Mouse (Mus musculus): ENCODE measurements around the gene Cmip. TPM values are rescaled to one million over a fixed set of nuclear protein-coding genes. Genes with fewer than 3 reads are reported as not detected.
A peak's percentile ranks its signal among the peaks of the same experiment; 100 is the strongest.

Cmip gene
- polyA plus RNA-seq, 1 experiment = 17.3 TPM

DNA sequence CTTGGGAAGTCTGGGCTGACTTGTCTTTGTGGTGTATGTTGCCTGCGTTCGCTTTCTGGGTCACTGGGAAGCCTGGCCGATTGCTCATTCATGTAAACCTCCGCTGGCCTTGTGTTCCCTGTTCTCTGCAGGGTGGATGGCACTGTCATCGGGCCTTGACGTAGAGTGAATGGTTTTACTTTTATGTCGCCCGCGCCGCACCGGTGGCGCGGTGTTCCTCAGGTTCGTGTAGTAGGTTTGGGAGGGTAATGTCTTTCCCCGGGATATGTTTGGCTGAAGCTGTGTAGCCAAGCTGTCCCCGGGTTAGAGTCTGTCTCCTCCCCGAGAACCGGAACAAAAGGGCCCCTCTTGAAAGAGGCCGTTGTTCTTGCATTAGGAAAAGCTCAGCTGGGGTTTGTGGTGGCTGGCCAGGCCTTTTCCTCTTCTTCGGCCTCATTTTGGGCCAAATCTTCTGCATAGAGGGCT lies 21.8 kb downstream of the Cmip start:
- Histone ChIP-seq H3K36me3 (ENCODE audit: control insufficient read depth, insufficient read depth) (no peaks in the 10 kb centered on the region), H3K27me3 (ENCODE audit: control insufficient read depth, insufficient read depth, insufficient read length) (no peaks in the 10 kb centered on the region), H3K79me2 (ENCODE audit: control insufficient read depth, insufficient read depth) (peaks cover 97% of the 10 kb centered on the region), H3K79me3 (ENCODE audit: low read depth) (peaks cover 40% of the 10 kb centered on the region), H3K4me3 (ENCODE audit: insufficient read depth, poor library complexity, severe bottlenecking) (no peak overlapping the region), H3ac (ENCODE audit: control insufficient read depth, insufficient read length, low read depth) (no peak overlapping the region)
- TF ChIP-seq MYOD1 (IDR thresholded peaks at IDR 0.05; ENCODE audit: control insufficient read depth, insufficient read length, low read depth) = no peak
- no peak for TF ChIP-seq MAX (IDR thresholded peaks at IDR 0.05)
- TF ChIP-seq MYOG (IDR thresholded peaks at IDR 0.05; ENCODE audit: control insufficient read depth, extremely low read depth, insufficient read length) = no peak
- TF ChIP-seq USF1 (IDR thresholded peaks at IDR 0.05; ENCODE audit: low read depth) = no peak
- no peak for TF ChIP-seq CEBPB (IDR thresholded peaks at IDR 0.05; ENCODE audit: low read depth)
- TF ChIP-seq FOSL1 (IDR thresholded peaks at IDR 0.05; ENCODE audit: insufficient read depth, low read length, poor library complexity, severe bottlenecking) = no peak
- no peak for TF ChIP-seq CTCF (IDR thresholded peaks at IDR 0.05; ENCODE audit: control insufficient read depth, insufficient read depth, insufficient read length)

DNA sequence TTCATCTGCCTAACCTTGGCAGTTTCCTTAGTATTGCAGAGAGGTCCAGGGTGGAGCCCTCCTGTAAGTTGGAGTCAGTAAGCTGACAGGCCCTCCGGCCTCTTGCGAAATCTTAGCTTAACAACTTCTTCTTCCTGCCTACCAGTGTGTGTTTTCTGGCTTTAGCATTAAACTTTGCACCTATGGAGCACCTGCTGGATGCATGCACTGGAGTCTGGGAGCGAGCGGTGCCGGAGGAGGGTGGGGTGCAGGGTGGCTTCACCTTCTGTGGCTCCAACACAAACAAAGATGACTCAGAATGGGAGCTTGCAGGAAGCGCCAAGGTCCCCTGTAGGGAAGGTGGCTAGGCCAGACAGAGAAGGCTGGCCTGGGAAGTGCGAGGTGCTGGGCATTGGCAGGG lies 23.6 kb downstream of the Cmip start:
- Histone ChIP-seq H3K79me2 (ENCODE audit: control insufficient read depth, insufficient read depth) (peaks cover 97% of the 10 kb centered on the region), H3K27me3 (ENCODE audit: control insufficient read depth, insufficient read depth, insufficient read length) (no peaks in the 10 kb centered on the region), H3K79me3 (ENCODE audit: low read depth) (peaks cover 45% of the 10 kb centered on the region), H3K4me3 (ENCODE audit: insufficient read depth, poor library complexity, severe bottlenecking) (no peak overlapping the region), H3K36me3 (ENCODE audit: control insufficient read depth, insufficient read depth) (no peaks in the 10 kb centered on the region), H3ac (ENCODE audit: control insufficient read depth, insufficient read length, low read depth) (no peak overlapping the region)
- TF ChIP-seq USF1 (IDR thresholded peaks at IDR 0.05; ENCODE audit: low read depth) (no peak), CEBPB (IDR thresholded peaks at IDR 0.05; ENCODE audit: low read depth) (peak; percentile 90)

DNA sequence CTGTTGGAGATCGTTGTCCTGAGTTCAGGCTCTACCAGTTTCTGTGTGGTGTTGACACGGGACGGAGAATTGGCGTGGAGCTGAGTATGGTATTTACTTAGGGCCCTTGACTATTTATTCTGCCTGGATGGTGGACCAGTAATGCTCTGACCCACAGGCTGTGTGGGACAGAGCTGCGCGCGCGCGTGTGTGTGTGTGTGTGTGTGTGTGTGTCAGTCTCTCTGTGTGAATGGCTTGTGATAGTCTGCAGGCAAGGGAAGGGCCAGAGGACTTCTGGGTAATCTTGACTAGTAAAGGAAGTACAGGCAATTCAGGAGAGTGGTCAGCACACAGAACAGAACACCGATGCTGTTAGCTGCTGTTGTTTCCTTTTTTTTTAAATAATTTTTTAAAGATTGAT lies 24.8 kb downstream of the Cmip start:
- Histone ChIP-seq H3ac (ENCODE audit: control insufficient read depth, insufficient read length, low read depth) (no peak overlapping the region), H3K4me3 (ENCODE audit: insufficient read depth, poor library complexity, severe bottlenecking) (no peak overlapping the region), H3K79me2 (ENCODE audit: control insufficient read depth, insufficient read depth) (peaks cover 98% of the 10 kb centered on the region), H3K27me3 (ENCODE audit: control insufficient read depth, insufficient read depth, insufficient read length) (no peaks in the 10 kb centered on the region), H3K79me3 (ENCODE audit: low read depth) (peaks cover 47% of the 10 kb centered on the region), H3K36me3 (ENCODE audit: control insufficient read depth, insufficient read depth) (peaks cover 8% of the 10 kb centered on the region)
- TF ChIP-seq MAX (IDR thresholded peaks at IDR 0.05) = no peak
- TF ChIP-seq CTCF (IDR thresholded peaks at IDR 0.05; ENCODE audit: control insufficient read depth, insufficient read depth, insufficient read length) = no peak
- TF ChIP-seq FOSL1 (IDR thresholded peaks at IDR 0.05; ENCODE audit: insufficient read depth, low read length, poor library complexity, severe bottlenecking) = no peak
- TF ChIP-seq CEBPB (IDR thresholded peaks at IDR 0.05; ENCODE audit: low read depth) = no peak
- TF ChIP-seq MYOD1 (IDR thresholded peaks at IDR 0.05; ENCODE audit: control insufficient read depth, insufficient read length, low read depth) = no peak
- no peak for TF ChIP-seq USF1 (IDR thresholded peaks at IDR 0.05; ENCODE audit: low read depth)
- TF ChIP-seq MYOG (IDR thresholded peaks at IDR 0.05; ENCODE audit: control insufficient read depth, extremely low read depth, insufficient read length) = no peak

DNA sequence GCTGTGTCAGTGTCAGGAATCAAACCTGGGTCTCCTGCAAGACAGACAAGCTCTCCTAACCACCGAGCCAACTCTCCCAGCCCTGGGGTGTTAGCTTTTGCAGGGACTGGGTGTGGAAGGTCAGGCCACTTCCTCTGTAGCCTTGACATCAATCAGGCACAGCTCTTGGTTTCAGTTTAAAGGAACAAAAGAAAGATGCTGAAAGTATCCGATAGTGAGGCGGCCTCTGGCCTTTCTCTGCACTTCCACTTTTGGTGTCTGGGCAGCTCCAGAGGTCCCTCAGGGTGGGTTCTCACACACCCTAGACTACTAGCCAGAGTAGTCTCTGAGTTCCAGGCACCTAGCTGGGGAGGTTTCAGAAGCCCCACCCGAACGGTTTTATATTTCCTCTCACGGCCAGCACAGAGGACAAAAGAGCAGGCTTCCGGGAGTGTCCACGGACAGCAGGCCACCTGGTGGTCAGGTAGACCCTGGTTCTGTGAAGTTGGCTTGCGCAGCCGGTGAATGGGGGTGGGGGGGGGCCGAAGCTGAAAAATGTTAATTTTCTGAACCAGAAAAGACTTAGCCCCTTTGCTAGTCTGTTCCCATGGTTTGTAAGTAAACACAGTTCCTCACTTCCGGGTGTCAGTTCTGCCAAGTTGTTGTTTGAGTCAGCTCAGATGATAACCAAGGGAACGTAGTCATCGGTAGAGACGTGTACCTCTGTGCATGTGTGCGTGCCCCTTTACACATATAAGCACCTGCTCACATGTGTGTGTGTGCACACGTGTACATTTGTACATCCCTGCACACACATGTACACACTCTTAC lies 25.5 kb downstream of the Cmip start:
- Histone ChIP-seq H3K36me3 (ENCODE audit: control insufficient read depth, insufficient read depth) (peaks cover 8% of the 10 kb centered on the region), H3K4me3 (ENCODE audit: insufficient read depth, poor library complexity, severe bottlenecking) (no peak overlapping the region), H3K79me3 (ENCODE audit: low read depth) (peaks cover 49% of the 10 kb centered on the region), H3K79me2 (ENCODE audit: control insufficient read depth, insufficient read depth) (peaks cover 98% of the 10 kb centered on the region), H3ac (ENCODE audit: control insufficient read depth, insufficient read length, low read depth) (no peak overlapping the region), H3K27me3 (ENCODE audit: control insufficient read depth, insufficient read depth, insufficient read length) (no peaks in the 10 kb centered on the region)
- no peak for TF ChIP-seq MAX (IDR thresholded peaks at IDR 0.05)
- TF ChIP-seq USF1 (IDR thresholded peaks at IDR 0.05; ENCODE audit: low read depth) = no peak
- no peak for TF ChIP-seq CTCF (IDR thresholded peaks at IDR 0.05; ENCODE audit: control insufficient read depth, insufficient read depth, insufficient read length)
- no peak for TF ChIP-seq MYOG (IDR thresholded peaks at IDR 0.05; ENCODE audit: control insufficient read depth, extremely low read depth, insufficient read length)
- no peak for TF ChIP-seq MYOD1 (IDR thresholded peaks at IDR 0.05; ENCODE audit: control insufficient read depth, insufficient read length, low read depth)
- no peak for TF ChIP-seq FOSL1 (IDR thresholded peaks at IDR 0.05; ENCODE audit: insufficient read depth, low read length, poor library complexity, severe bottlenecking)
- no peak for TF ChIP-seq CEBPB (IDR thresholded peaks at IDR 0.05; ENCODE audit: low read depth)

GRCm38 (mm10) chr8:117284768-117285484 lies 28.1 kb downstream of the Cmip start:
- Histone ChIP-seq H3K79me2 (ENCODE audit: control insufficient read depth, insufficient read depth) (peaks cover 96% of the 10 kb centered on the region), H3ac (ENCODE audit: control insufficient read depth, insufficient read length, low read depth) (no peak overlapping the region), H3K36me3 (ENCODE audit: control insufficient read depth, insufficient read depth) (peaks cover 8% of the 10 kb centered on the region), H3K27me3 (ENCODE audit: control insufficient read depth, insufficient read depth, insufficient read length) (no peaks in the 10 kb centered on the region), H3K4me3 (ENCODE audit: insufficient read depth, poor library complexity, severe bottlenecking) (no peak overlapping the region), H3K79me3 (ENCODE audit: low read depth) (peaks cover 52% of the 10 kb centered on the region)
- TF ChIP-seq CEBPB (IDR thresholded peaks at IDR 0.05; ENCODE audit: low read depth) = no peak
- TF ChIP-seq CTCF (IDR thresholded peaks at IDR 0.05; ENCODE audit: control insufficient read depth, insufficient read depth, insufficient read length) = no peak
- no peak for TF ChIP-seq USF1 (IDR thresholded peaks at IDR 0.05; ENCODE audit: low read depth)
- no peak for TF ChIP-seq FOSL1 (IDR thresholded peaks at IDR 0.05; ENCODE audit: insufficient read depth, low read length, poor library complexity, severe bottlenecking)
- no peak for TF ChIP-seq MAX (IDR thresholded peaks at IDR 0.05)
- no peak for TF ChIP-seq MYOG (IDR thresholded peaks at IDR 0.05; ENCODE audit: control insufficient read depth, extremely low read depth, insufficient read length)

Measured in C2C12 (cell line).